Mouse (Mus musculus) forebrain, embryonic 13.5 days (tissue): ENCODE results near the gene Usp37. TPM values are rescaled to one million over a fixed set of nuclear protein-coding genes. Genes with fewer than 3 reads are reported as not detected.

Experiments used
- ATAC-seq: fragments of 200-750 bp; cut with Nextera tagmentation; 2 replicates; pipeline ENCODE4 v1.8.0; 2017
- H3K27ac ChIP-seq: fragments of 300-500 bp; sonication (generic); 2 replicates; pipeline ENCODE4 v1.5.1; 2015; ENCODE audit warnings: inconsistent platforms, mild to moderate bottlenecking, moderate library complexity
- H3K27me3 ChIP-seq: fragments of 300-500 bp; sonication (generic); 2 replicates; pipeline ENCODE4 v1.6.1; 2015; ENCODE audit warnings: mild to moderate bottlenecking, inconsistent platforms
- H3K36me3 ChIP-seq: fragments of 300-500 bp; sonication (generic); 2 replicates; pipeline ENCODE4 v1.6.1; 2015; ENCODE audit warnings: mild to moderate bottlenecking, inconsistent platforms; ENCODE audit not compliant: poor library complexity, severe bottlenecking
- H3K4me1 ChIP-seq: fragments of 300-500 bp; sonication (generic); 2 replicates; pipeline ENCODE4 v1.6.1; 2015; ENCODE audit warnings: inconsistent platforms
- H3K4me2 ChIP-seq: fragments of 300-500 bp; sonication (generic); 2 replicates; pipeline ENCODE4 v1.6.1; 2015; ENCODE audit warnings: inconsistent platforms, mild to moderate bottlenecking, moderate library complexity
- H3K4me3 ChIP-seq: fragments of 300-500 bp; sonication (generic); 2 replicates; pipeline ENCODE4 v1.5.1; 2015; ENCODE audit warnings: mild to moderate bottlenecking, inconsistent platforms
- H3K9ac ChIP-seq: fragments of 300-500 bp; sonication (generic); 2 replicates; pipeline ENCODE4 v1.6.1; 2015; ENCODE audit warnings: mild to moderate bottlenecking, inconsistent platforms
- H3K9me3 ChIP-seq: fragments of 300-500 bp; sonication (generic); replicated peaks from 2 replicates; pipeline ENCODE4 v1.6.1; 2016; ENCODE audit warnings: inconsistent platforms
- WGBS: fragments of 180-500 bp; shearing (Covaris S2); methylation state at CpG from one replicate; pipeline ENCODE4 v1.1.7; 2015; 5-methylcytosine and 5-hydroxymethylcytosine counted together
- polyA plus RNA-seq: library from polyadenylated mRNA; unstranded; fragments of >200 nt; fragmentation: Nextera tagmentation; extraction: Ambion mirVana; gene quantifications from 2 replicates; pipeline ENCODE4 v1.2.1, GENCODE M21; 2015

Gene Usp37
- polyA plus RNA-seq, 1 experiment from 2014 or later = 35.8 TPM

- Histone ChIP-seq H3K9ac (no peak overlapping the region), H3K9me3 (no peaks in the 10 kb centered on the region), H3K4me1 (no peaks in the 10 kb centered on the region), H3K27ac (no peak overlapping the region), H3K36me3 (peaks cover 71% of the 10 kb centered on the region), H3K4me3 (no peak overlapping the region), H3K27me3 (no peaks in the 10 kb centered on the region), H3K4me2 (no peak overlapping the region)
- 95% methylated on average over 2 of the region's 2 CpGs for WGBS
- no peak for ATAC-seq
Measured at GRCm38 (mm10) chr1:74444538-74444937, 99.5 kb downstream of the Usp37 start.

- no peak for ATAC-seq
Measured at GRCm38 (mm10) chr1:74439166-74439876, 104.8 kb downstream of the Usp37 start.

GRCm38 (mm10) chr1:74437702-74438427, 106.2 kb downstream of the Usp37 start:
- no peaks in the 10 kb centered on the region for H3K9me3 ChIP-seq
- H3K36me3 ChIP-seq = peaks cover 77% of the 10 kb centered on the region
- no peaks in the 10 kb centered on the region for H3K4me1 ChIP-seq
- H3K4me3 ChIP-seq = no peak overlapping the region
- no peak for ATAC-seq
- H3K9ac ChIP-seq = no peak overlapping the region
- no peak overlapping the region for H3K27ac ChIP-seq
- 80% methylated on average over 8 of the region's 8 CpGs for WGBS
- H3K27me3 ChIP-seq = no peaks in the 10 kb centered on the region
- no peak overlapping the region for H3K4me2 ChIP-seq

More at GRCm38 (mm10) chr1:74439166-74439876, 104.8 kb downstream of the Usp37 start:
- Histone ChIP-seq H3K4me1 (no peaks in the 10 kb centered on the region), H3K9ac (no peak overlapping the region), H3K27ac (no peak overlapping the region), H3K4me3 (no peak overlapping the region), H3K9me3 (no peaks in the 10 kb centered on the region), H3K27me3 (no peaks in the 10 kb centered on the region), H3K4me2 (no peak overlapping the region), H3K36me3 (peaks cover 79% of the 10 kb centered on the region)
- 91% methylated on average over 19 of the region's 19 CpGs for WGBS

GRCm38 (mm10) chr1:74435563-74435962, 108.5 kb downstream of the Usp37 start:
- H3K36me3 ChIP-seq = peaks cover 61% of the 10 kb centered on the region
- no peak for ATAC-seq

GRCm38 (mm10) chr1:74434596-74434995, 109.5 kb downstream of the Usp37 start:
- Histone ChIP-seq H3K9ac (no peak overlapping the region), H3K27ac (no peak overlapping the region), H3K9me3 (no peaks in the 10 kb centered on the region), H3K4me3 (no peak overlapping the region), H3K27me3 (no peaks in the 10 kb centered on the region), H3K36me3 (peaks cover 53% of the 10 kb centered on the region), H3K4me1 (no peaks in the 10 kb centered on the region), H3K4me2 (no peak overlapping the region)
- ATAC-seq = no peak
- 84% methylated on average over 5 of the region's 5 CpGs for WGBS

More at GRCm38 (mm10) chr1:74435563-74435962, 108.5 kb downstream of the Usp37 start:
- Histone ChIP-seq H3K4me3 (no peak overlapping the region), H3K27ac (no peak overlapping the region), H3K4me2 (no peak overlapping the region), H3K27me3 (no peaks in the 10 kb centered on the region), H3K9ac (no peak overlapping the region), H3K4me1 (no peaks in the 10 kb centered on the region), H3K9me3 (no peaks in the 10 kb centered on the region)
- 89% methylated on average over 6 of the region's 6 CpGs for WGBS

GRCm38 (mm10) chr1:74433220-74433619, 110.9 kb downstream of the Usp37 start:
- Histone ChIP-seq H3K9me3 (no peaks in the 10 kb centered on the region), H3K4me3 (no peak overlapping the region), H3K36me3 (peaks cover 39% of the 10 kb centered on the region), H3K4me1 (no peaks in the 10 kb centered on the region), H3K27ac (no peak overlapping the region), H3K27me3 (no peaks in the 10 kb centered on the region), H3K9ac (no peak overlapping the region), H3K4me2 (no peak overlapping the region)
- no peak for ATAC-seq
- WGBS = 88% methylated on average over 6 of the region's 6 CpGs

- H3K27ac ChIP-seq = no peak overlapping the region
- H3K4me3 ChIP-seq = no peak overlapping the region
- no peaks in the 10 kb centered on the region for H3K9me3 ChIP-seq
- no peaks in the 10 kb centered on the region for H3K4me1 ChIP-seq
- 84% methylated on average over 7 of the region's 7 CpGs for WGBS
- H3K9ac ChIP-seq = no peak overlapping the region
- H3K36me3 ChIP-seq = no peaks in the 10 kb centered on the region
- H3K4me2 ChIP-seq = no peak overlapping the region
- no peaks in the 10 kb centered on the region for H3K27me3 ChIP-seq
- ATAC-seq = no peak
Measured at GRCm38 (mm10) chr1:74425845-74426244, 118.2 kb downstream of the Usp37 start.

- Histone ChIP-seq H3K4me3 (no peak overlapping the region), H3K27ac (no peak overlapping the region), H3K9me3 (no peaks in the 10 kb centered on the region), H3K4me2 (no peak overlapping the region), H3K4me1 (no peaks in the 10 kb centered on the region), H3K27me3 (no peaks in the 10 kb centered on the region), H3K9ac (no peak overlapping the region), H3K36me3 (no peaks in the 10 kb centered on the region)
- ATAC-seq = no peak
- 38% methylated on average over 8 of the region's 8 CpGs for WGBS
Measured at GRCm38 (mm10) chr1:74423147-74423546, 120.9 kb downstream of the Usp37 start.

GRCm38 (mm10) chr1:74419440-74419794, 124.7 kb downstream of the Usp37 start:
- no peaks in the 10 kb centered on the region for H3K27me3 ChIP-seq
- H3K9ac ChIP-seq = no peak overlapping the region
- H3K27ac ChIP-seq = no peak overlapping the region
- no peak overlapping the region for H3K4me3 ChIP-seq
- no peak for ATAC-seq
- H3K36me3 ChIP-seq = no peaks in the 10 kb centered on the region
- no peak overlapping the region for H3K4me2 ChIP-seq
- 76% methylated on average over 9 of the region's 9 CpGs for WGBS
- H3K4me1 ChIP-seq = no peaks in the 10 kb centered on the region
- H3K9me3 ChIP-seq = no peaks in the 10 kb centered on the region

- no peak overlapping the region for H3K4me3 ChIP-seq
- WGBS = 81% methylated on average over 17 of the region's 17 CpGs
- H3K9me3 ChIP-seq = no peaks in the 10 kb centered on the region
- no peaks in the 10 kb centered on the region for H3K36me3 ChIP-seq
- no peak overlapping the region for H3K4me2 ChIP-seq
- H3K4me1 ChIP-seq = no peaks in the 10 kb centered on the region
- no peaks in the 10 kb centered on the region for H3K27me3 ChIP-seq
- H3K27ac ChIP-seq = no peak overlapping the region
- ATAC-seq = no peak
- no peak overlapping the region for H3K9ac ChIP-seq
Measured at GRCm38 (mm10) chr1:74418747-74419439, 125.2 kb downstream of the Usp37 start.

- Histone ChIP-seq H3K27ac (no peak overlapping the region), H3K4me2 (no peak overlapping the region), H3K36me3 (no peaks in the 10 kb centered on the region), H3K9me3 (no peaks in the 10 kb centered on the region), H3K27me3 (no peaks in the 10 kb centered on the region), H3K9ac (no peak overlapping the region), H3K4me3 (no peak overlapping the region), H3K4me1 (no peaks in the 10 kb centered on the region)
- 35% methylated on average over 4 of the region's 4 CpGs for WGBS
- no peak for ATAC-seq
Measured at GRCm38 (mm10) chr1:74415143-74415542, 128.9 kb downstream of the Usp37 start.

- no peaks in the 10 kb centered on the region for H3K9me3 ChIP-seq
- no peak for ATAC-seq
- H3K4me2 ChIP-seq = no peak overlapping the region
- no peaks in the 10 kb centered on the region for H3K4me1 ChIP-seq
- no peaks in the 10 kb centered on the region for H3K36me3 ChIP-seq
- 81% methylated on average over 8 of the region's 8 CpGs for WGBS
- H3K4me3 ChIP-seq = no peak overlapping the region
- no peaks in the 10 kb centered on the region for H3K27me3 ChIP-seq
- no peak overlapping the region for H3K27ac ChIP-seq
- no peak overlapping the region for H3K9ac ChIP-seq
Measured at GRCm38 (mm10) chr1:74412711-74413110, 131.4 kb downstream of the Usp37 start.
